Mouse (Mus musculus) kidney, postnatal 0 days (tissue): ENCODE measurements around the gene Pdcd1. TPM values are rescaled to one million over a fixed set of nuclear protein-coding genes. Genes with fewer than 3 reads are reported as not detected.
"Not testable (repeated sequence)": the region's sequence is repeated elsewhere in the genome, so short reads cannot be mapped to it uniquely, and the experiment has no call there.

ENCODE experiments used
- ATAC-seq: fragments of 200-750 bp; cut with Nextera tagmentation; replicated peaks from 2 replicates; pipeline ENCODE4 v1.8.0; 2017; ENCODE audit warnings: low read depth, moderate number of reproducible peaks, moderate TSS enrichment, moderate library complexity; ENCODE audit not compliant: low FRiP score
- DNase-seq: peaks from one replicate; pipeline ENCODE4 v3.0.0-alpha.2; 2016; ENCODE audit warnings: low spot score
- H3K27ac ChIP-seq: fragments of 300-500 bp; sonication (generic); 2 replicates; pipeline ENCODE4 v1.5.1; 2014; ENCODE audit warnings: mild to moderate bottlenecking
- H3K27me3 ChIP-seq: fragments of 300-500 bp; sonication (generic); 2 replicates; pipeline ENCODE4 v1.6.1; 2014; ENCODE audit warnings: low read length, mixed read lengths; ENCODE audit not compliant: insufficient read depth
- H3K36me3 ChIP-seq: fragments of 300-500 bp; sonication (generic); 2 replicates; pipeline ENCODE4 v1.6.1; 2014; ENCODE audit warnings: low read length, mixed read lengths; ENCODE audit not compliant: insufficient read depth
- H3K4me1 ChIP-seq: fragments of 300-500 bp; sonication (generic); replicated peaks from 2 replicates; pipeline ENCODE4 v1.6.1; 2014; ENCODE audit warnings: antibody characterized with exemption, low read length, mixed read lengths; ENCODE audit not compliant: insufficient read depth
- H3K4me2 ChIP-seq: fragments of 300-500 bp; sonication (generic); 2 replicates; pipeline ENCODE4 v1.6.1; 2014; ENCODE audit warnings: mild to moderate bottlenecking, low read length, moderate library complexity, mixed read lengths
- H3K4me3 ChIP-seq: fragments of 300-500 bp; sonication (generic); replicated peaks from 2 replicates; pipeline ENCODE4 v1.5.1; 2014; ENCODE audit warnings: low read depth, low read length
- H3K9ac ChIP-seq: fragments of 300-500 bp; sonication (generic); 2 replicates; pipeline ENCODE4 v1.6.1; 2014; ENCODE audit warnings: low read depth, low read length
- H3K9me3 ChIP-seq: fragments of 300-500 bp; sonication (generic); replicated peaks from 2 replicates; pipeline ENCODE4 v1.6.1; 2016; ENCODE audit warnings: low read length, inconsistent platforms, mixed read lengths
- CTCF ChIP-seq: IDR thresholded peaks from 2 replicates; pipeline ENCODE4 v1.5.1; 2016; ENCODE audit warnings: antibody characterized with exemption, low read depth, mild to moderate bottlenecking, moderate library complexity
- WGBS: fragments of 180-500 bp; shearing (Covaris S2); extraction: QIAGEN DNeasy Blood & Tissue Kit; methylation state at CpG from one replicate; pipeline ENCODE4 v1.1.7; 2014; 5-methylcytosine and 5-hydroxymethylcytosine counted together
- polyA plus RNA-seq: library from polyadenylated mRNA; unstranded; fragments of >200 nt; fragmentation: Nextera tagmentation; extraction: Ambion mirVana; gene quantifications from 2 replicates; pipeline ENCODE4 v1.2.1, GENCODE M21; 2015

Pdcd1 gene
- polyA plus RNA-seq, 1 experiment from 2014 or later, result not detected

DNA sequence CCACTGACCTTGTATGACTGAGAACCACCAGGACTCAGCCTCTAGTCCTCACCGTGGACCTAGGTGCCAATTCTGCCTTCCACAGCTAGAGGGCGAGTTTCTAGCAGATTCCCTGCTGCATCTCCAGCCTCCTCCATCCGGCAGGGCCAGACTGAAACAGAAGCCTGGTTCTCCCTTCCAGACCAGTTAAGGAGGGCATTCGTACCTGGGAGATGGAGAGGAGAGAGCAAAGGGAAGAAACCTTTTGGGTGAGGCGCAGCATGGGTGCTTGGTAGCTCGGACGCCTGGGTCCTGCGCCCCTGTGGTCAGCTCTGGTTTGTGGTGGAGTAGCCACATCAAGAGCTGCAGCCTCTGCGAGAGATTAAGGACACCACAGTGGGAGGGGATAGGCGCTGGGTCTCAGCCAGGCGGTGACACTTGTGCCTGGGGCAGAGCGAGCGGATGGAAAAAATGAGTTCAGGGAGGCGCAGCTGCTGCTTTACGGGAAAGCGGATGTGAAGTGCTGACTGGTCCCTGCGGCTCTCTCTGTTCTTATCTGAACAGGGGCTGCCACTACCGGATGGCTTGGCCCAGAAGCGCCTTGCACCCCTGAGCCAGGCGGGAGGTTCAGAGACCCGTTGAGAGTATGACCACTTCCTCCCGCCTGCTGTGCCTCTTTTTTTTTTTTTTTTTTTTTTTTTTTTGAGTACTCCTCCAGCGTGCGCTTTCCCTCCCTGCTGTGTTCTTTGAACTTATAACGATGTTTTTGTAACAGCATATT, 17.2 kb downstream of the Pdcd1 start:
- Histone ChIP-seq H3K4me1 (no peaks in the 10 kb centered on the region), H3K27me3 (no peaks in the 10 kb centered on the region), H3K9me3 (no peaks in the 10 kb centered on the region), H3K4me3 (peak overlapping the region; percentile 31), H3K27ac (peak overlapping the region; percentile 63; the same call in 1 of the 2 replicates), H3K9ac (peak overlapping the region; percentile 35; the same call in 1 of the 2 replicates), H3K36me3 (no peaks in the 10 kb centered on the region), H3K4me2 (peak overlapping the region; percentile 71)
- under 1% methylated on average over 25 of the region's 25 CpGs for WGBS
- TF ChIP-seq CTCF, result peak; percentile 87
- DNase-seq (peak; percentile 91), ATAC-seq (peak; percentile 91)

DNA sequence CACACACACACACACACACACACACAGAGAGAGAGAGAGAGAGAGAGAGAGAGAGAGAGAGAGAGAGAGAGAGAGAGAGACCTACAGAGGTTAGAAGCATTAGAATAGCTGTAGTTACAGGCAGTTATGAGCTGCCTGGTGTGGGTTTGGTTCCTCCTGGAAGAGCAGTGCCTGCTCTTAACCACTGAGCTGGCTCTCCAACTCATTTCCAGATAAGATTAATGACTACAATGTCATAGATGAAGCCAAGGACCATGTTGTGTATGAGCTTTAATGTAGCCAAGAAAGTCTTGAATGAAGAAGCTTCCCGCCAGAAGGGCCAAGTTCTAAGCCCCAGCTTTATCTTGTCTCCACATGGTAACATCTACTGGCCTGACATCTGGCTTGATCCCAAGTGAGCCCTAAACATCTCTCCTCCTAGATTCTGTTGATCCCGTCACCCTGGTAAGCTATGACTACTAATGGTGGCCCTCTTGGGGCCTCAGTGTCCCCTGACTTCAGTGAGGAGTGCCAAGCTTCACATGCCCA, 19.2 kb downstream of the Pdcd1 start:
- DNase-seq, result no peak
- no peak for TF ChIP-seq CTCF
- Histone ChIP-seq H3K4me3 (no peak overlapping the region), H3K27me3 (no peaks in the 10 kb centered on the region), H3K36me3 (no peaks in the 10 kb centered on the region), H3K4me2 (no peak overlapping the region), H3K27ac (no peak overlapping the region), H3K9ac (no peak overlapping the region), H3K9me3 (no peaks in the 10 kb centered on the region), H3K4me1 (no peaks in the 10 kb centered on the region)
- ATAC-seq, result no peak
- 87% methylated on average over 2 of the region's 2 CpGs for WGBS

- WGBS, result 92% methylated on average over 2 of the region's 2 CpGs
Observed at GRCm38 (mm10) chr1:94028741-94029140, 23.6 kb downstream of the Pdcd1 start.

GRCm38 (mm10) chr1:94027506-94028108, 24.7 kb downstream of the Pdcd1 start:
- TF ChIP-seq CTCF, result no peak
- Histone ChIP-seq H3K4me2 (no peak overlapping the region), H3K4me3 (no peak overlapping the region), H3K4me1 (no peaks in the 10 kb centered on the region), H3K27ac (no peak overlapping the region), H3K36me3 (no peaks in the 10 kb centered on the region), H3K9ac (no peak overlapping the region), H3K9me3 (no peaks in the 10 kb centered on the region), H3K27me3 (no peaks in the 10 kb centered on the region)
- no peak for DNase-seq
- ATAC-seq, result no peak
- 89% methylated on average over 12 of the region's 12 CpGs for WGBS

More at GRCm38 (mm10) chr1:94028741-94029140, 23.6 kb downstream of the Pdcd1 start:
- DNase-seq (no peak), ATAC-seq (no peak)
- TF ChIP-seq CTCF, result no peak
- H3K4me1 ChIP-seq, result no peaks in the 10 kb centered on the region
- no peak overlapping the region for H3K9ac ChIP-seq
- no peaks in the 10 kb centered on the region for H3K27me3 ChIP-seq
- H3K27ac ChIP-seq, result no peak overlapping the region
- no peaks in the 10 kb centered on the region for H3K36me3 ChIP-seq
- H3K4me2 ChIP-seq, result no peak overlapping the region
- no peak overlapping the region for H3K4me3 ChIP-seq
- H3K9me3 ChIP-seq, result no peaks in the 10 kb centered on the region

DNA sequence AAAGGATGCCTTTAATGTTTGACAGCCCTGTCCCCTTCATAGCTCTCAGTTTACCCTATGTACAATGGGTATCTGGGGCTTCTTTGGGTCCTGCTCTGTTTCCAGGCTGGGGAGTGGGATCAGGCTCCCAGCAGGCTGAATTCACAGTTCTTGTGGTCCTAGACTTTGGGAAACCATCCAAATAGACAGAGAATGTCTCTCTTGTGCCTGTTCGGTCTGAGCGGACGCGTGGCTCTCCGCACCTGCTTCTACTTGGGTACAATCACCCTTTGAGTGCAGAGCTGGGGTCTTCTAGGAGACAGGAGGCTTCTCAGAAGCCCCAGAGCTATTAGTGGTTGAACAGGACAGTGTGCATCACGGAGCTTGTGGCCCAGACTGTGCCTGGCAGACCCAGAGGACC, 32.2 kb downstream of the Pdcd1 start, which contains the start of gene Neu4:
Neu4 (plus strand) TSS at position 301 of the 400 bp plus-strand sequence.
- Histone ChIP-seq H3K36me3 (no peaks in the 10 kb centered on the region), H3K9ac (no peak within 1 kb of the TSS), H3K4me2 (no peak within 1 kb of the TSS), H3K27ac (no peak within 1 kb of the TSS), H3K4me1 (no peaks in the 10 kb centered on the region), H3K27me3 (no peaks in the 10 kb centered on the region), H3K9me3 (no peaks in the 10 kb centered on the region), H3K4me3 (no peak within 1 kb of the TSS)
- no peak for TF ChIP-seq CTCF
- ATAC-seq, result no peak
- no peak for DNase-seq
- 89% methylated on average over 6 of the region's 6 CpGs for WGBS

DNA sequence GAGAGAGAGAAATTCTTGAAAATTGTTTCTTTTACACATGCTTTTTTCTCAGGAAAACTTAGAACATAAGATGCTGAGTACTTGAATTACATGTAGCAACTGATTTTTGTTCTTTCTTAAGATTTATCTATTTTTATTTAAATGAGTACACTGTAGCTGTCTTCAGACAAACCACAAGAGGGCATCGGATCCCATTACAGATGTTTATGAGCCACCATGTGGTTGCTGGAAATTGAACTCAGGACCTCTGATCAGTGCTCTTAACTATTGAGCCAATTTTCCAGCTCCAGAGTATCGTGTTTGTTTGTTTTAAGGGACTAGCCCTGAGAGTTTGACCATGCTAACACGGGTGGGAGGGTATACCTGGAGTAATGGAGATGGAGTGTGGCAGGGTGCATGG, 40.7 kb downstream of the Pdcd1 start:
- no peaks in the 10 kb centered on the region for H3K27me3 ChIP-seq
- no peak overlapping the region for H3K4me2 ChIP-seq
- H3K27ac ChIP-seq, result no peak overlapping the region
- peak; percentile 3 for DNase-seq
- H3K36me3 ChIP-seq, result no peaks in the 10 kb centered on the region
- no peak overlapping the region for H3K9ac ChIP-seq
- peak; percentile 37 for TF ChIP-seq CTCF
- no peaks in the 10 kb centered on the region for H3K9me3 ChIP-seq
- H3K4me1 ChIP-seq, result no peaks in the 10 kb centered on the region
- ATAC-seq, result no peak
- no peak overlapping the region for H3K4me3 ChIP-seq
- WGBS, result 58% methylated on average over 3 of the region's 3 CpGs

DNA sequence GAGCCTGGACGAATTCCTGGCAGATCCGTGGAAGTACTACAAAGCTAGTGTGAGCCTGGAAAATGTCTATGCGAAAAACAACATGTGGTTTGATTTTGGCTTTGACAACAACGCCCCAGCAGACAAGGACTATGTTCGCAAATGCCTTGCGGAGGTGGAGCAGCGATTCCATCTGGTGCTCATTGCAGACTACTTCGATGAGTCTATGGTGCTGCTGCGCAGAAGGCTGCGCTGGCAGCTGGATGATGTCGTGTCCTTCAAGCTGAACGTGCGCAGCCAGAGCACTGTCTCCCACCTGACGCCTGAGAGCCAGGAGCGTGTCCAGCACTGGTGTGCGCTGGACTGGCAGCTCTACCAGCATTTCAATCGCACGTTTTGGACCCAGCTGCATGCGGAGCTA, 43.5 kb downstream of the Pdcd1 start:
- not testable (repeated sequence) for ATAC-seq, H3K4me3 ChIP-seq, H3K9me3 ChIP-seq, DNase-seq, H3K4me2 ChIP-seq, H3K36me3 ChIP-seq, H3K9ac ChIP-seq, H3K27ac ChIP-seq, H3K4me1 ChIP-seq, H3K27me3 ChIP-seq
- WGBS, result 78% methylated on average over 15 of the region's 19 CpGs

DNA sequence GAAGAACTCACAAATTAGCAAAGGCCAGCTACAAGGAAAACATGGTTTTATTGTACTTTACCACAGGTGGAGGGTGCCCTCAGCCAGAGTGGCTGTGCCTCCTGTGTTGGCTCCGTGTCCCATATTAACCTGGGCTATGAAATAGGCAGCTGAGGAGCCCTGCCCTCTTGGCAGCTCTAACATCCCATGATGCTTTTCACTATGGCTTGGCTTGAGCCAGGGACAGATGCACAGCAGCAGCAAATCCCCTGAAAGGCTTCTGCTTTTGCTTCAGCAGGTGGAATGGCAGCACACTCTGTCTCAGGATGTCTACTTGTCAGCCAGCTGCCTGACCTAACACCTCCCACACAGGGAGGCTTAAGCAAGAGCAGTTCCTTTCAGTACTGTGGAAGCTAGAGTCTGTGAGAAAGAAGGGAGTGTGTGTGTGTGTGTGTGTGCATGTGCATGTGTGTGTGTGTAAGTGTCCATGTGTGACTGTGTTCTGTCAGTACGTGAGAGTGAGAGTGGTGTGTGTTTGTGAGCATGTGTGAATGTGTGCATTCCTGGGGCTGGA, 46.3 kb downstream of the Pdcd1 start:
- H3K9ac ChIP-seq, H3K9me3 ChIP-seq, H3K4me2 ChIP-seq, DNase-seq, H3K27me3 ChIP-seq, H3K27ac ChIP-seq, H3K4me3 ChIP-seq, H3K36me3 ChIP-seq, H3K4me1 ChIP-seq, ATAC-seq: not testable (repeated sequence)
- 55% methylated on average over 2 of the region's 2 CpGs for WGBS
